Mouse (Mus musculus) neural tube, embryonic 11.5 days (tissue): ENCODE measurements around the gene Patl1. TPM values are rescaled to one million over a fixed set of nuclear protein-coding genes. Genes with fewer than 3 reads are reported as not detected.
"Not testable (repeated sequence)": the region's sequence is repeated elsewhere in the genome, so short reads cannot be mapped to it uniquely, and the experiment has no call there.

Experiments
- ATAC-seq: fragments of 200-750 bp; cut with Nextera tagmentation; 2 replicates; pipeline ENCODE4 v1.8.0; 2017; ENCODE audit warnings: moderate number of reproducible peaks, mild to moderate bottlenecking, moderate TSS enrichment, moderate library complexity; ENCODE audit not compliant: insufficient read depth, low FRiP score, low TSS enrichment
- DNase-seq: peaks from one replicate; pipeline ENCODE4 v3.0.0-alpha.2; 2015; ENCODE audit warnings: low spot score
- H3K27ac ChIP-seq: fragments of 300-500 bp; sonication (generic); 2 replicates; pipeline ENCODE4 v1.5.1; 2014; ENCODE audit warnings: low read depth, mild to moderate bottlenecking, low read length
- H3K27me3 ChIP-seq: fragments of 300-500 bp; sonication (generic); 2 replicates; pipeline ENCODE4 v1.6.1; 2014; ENCODE audit warnings: mild to moderate bottlenecking, low read length, mixed read lengths; ENCODE audit not compliant: control insufficient read depth, insufficient read depth
- H3K36me3 ChIP-seq: fragments of 300-500 bp; sonication (generic); 2 replicates; pipeline ENCODE4 v1.6.1; 2014; ENCODE audit warnings: mild to moderate bottlenecking, low read length, moderate library complexity, mixed read lengths; ENCODE audit not compliant: control insufficient read depth, insufficient read depth
- H3K4me1 ChIP-seq: fragments of 300-500 bp; sonication (generic); 2 replicates; pipeline ENCODE4 v1.6.1; 2014; ENCODE audit warnings: low read length, mixed read lengths; ENCODE audit not compliant: control insufficient read depth, insufficient read depth
- H3K4me2 ChIP-seq: fragments of 300-500 bp; sonication (generic); 2 replicates; pipeline ENCODE4 v1.6.1; 2014; ENCODE audit warnings: low read depth, mild to moderate bottlenecking, moderate library complexity
- H3K4me3 ChIP-seq: fragments of 300-500 bp; sonication (generic); 2 replicates; pipeline ENCODE4 v1.5.1; 2014; ENCODE audit warnings: low read depth, low read length
- H3K9ac ChIP-seq: fragments of 300-500 bp; sonication (generic); 2 replicates; pipeline ENCODE4 v1.6.1; 2014; ENCODE audit warnings: mild to moderate bottlenecking, low read length
- H3K9me3 ChIP-seq: fragments of 300-500 bp; sonication (generic); 2 replicates; pipeline ENCODE4 v1.6.1; 2016; ENCODE audit warnings: low read length; ENCODE audit not compliant: control insufficient read depth
- WGBS: fragments of 180-500 bp; shearing (Covaris S2); extraction: QIAGEN DNeasy Blood & Tissue Kit; methylation state at CpG from one replicate; pipeline ENCODE4 v1.1.7; 2014; 5-methylcytosine and 5-hydroxymethylcytosine counted together
- polyA plus RNA-seq: library from polyadenylated mRNA; unstranded; fragments of >200 nt; fragmentation: Nextera tagmentation; extraction: Ambion mirVana; gene quantifications from 2 replicates; pipeline ENCODE4 v1.2.1, GENCODE M21; 2014

The Patl1 gene
- polyA plus RNA-seq, 1 experiment from 2014 or later: 24.7 TPM

DNA sequence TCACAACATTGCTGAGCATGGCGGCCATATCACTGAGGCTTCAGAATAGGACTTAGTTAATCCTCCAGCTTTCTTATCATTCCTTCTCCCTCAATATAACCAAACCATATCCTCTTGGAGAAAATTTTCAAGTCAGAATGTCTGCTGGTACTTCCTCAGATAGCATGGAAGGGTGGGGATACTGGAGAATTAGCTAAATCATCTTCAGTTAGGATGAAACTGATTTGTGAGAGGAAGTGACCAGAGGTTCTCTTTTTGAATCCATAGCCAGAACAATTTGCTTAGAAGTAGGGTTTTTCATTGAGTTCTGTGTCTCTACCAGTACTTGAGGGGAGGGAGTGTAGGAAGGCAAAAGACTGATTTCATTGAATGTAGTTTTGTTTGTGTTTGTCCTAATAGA is 9.9 kb downstream of the Patl1 start:
- Histone ChIP-seq H3K27ac (no peak overlapping the region), H3K9ac (no peak overlapping the region), H3K4me2 (no peak overlapping the region), H3K36me3 (peaks cover 12% of the 10 kb centered on the region), H3K4me1 (no peaks in the 10 kb centered on the region), H3K9me3 (no peaks in the 10 kb centered on the region), H3K4me3 (no peak overlapping the region), H3K27me3 (no peaks in the 10 kb centered on the region)
- DNase-seq (no peak), ATAC-seq (no peak)
- 86% methylated on average over 1 of the region's 1 CpGs for WGBS

DNA sequence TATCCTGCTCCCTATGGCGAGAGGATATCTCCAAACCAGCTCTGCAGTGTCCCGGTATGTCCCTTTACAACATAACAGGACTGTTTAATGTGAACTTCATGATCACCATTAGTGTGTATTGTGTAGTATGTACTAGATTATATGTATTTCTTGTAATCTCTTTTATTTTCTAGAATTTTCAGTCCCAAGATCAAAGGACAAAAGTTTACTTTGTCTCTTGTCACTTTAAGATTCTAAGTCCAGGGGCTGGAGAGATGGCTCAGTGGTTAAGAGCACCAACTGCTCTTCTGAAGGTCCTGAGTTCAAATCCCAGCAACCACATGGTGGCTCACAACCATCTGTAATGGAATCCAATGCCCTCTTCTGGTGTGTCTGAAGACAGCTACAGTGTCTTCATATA is 10.3 kb downstream of the Patl1 start:
- ATAC-seq, H3K27ac ChIP-seq, DNase-seq, H3K4me1 ChIP-seq, H3K9ac ChIP-seq, H3K9me3 ChIP-seq, H3K4me2 ChIP-seq, H3K27me3 ChIP-seq, H3K4me3 ChIP-seq: not testable (repeated sequence)
- peaks cover 12% of the 10 kb centered on the region for H3K36me3 ChIP-seq
- WGBS: 91% methylated on average over 2 of the region's 2 CpGs

DNA sequence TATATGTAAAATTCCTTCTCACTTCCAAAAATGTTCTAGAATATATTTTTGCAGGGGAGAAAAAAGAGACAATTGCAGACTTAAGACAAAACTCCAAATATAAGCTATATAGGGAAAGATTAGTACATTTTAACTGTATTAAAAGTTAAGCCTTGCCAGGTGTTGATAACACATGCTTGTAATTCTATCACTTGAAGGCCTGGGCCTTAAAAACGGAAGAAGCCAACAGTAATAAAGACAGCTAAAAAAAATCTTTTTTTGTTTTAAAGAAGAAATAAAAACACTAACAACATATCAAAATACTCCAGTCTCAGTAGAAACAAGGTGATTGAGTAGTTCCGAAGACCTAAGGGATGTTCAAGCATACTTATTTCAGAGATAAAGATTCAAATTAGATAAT is 14.2 kb downstream of the Patl1 start:
- Histone ChIP-seq H3K36me3 (peaks cover 11% of the 10 kb centered on the region), H3K27me3 (no peaks in the 10 kb centered on the region), H3K9ac (no peak overlapping the region), H3K4me1 (no peaks in the 10 kb centered on the region), H3K27ac (no peak overlapping the region), H3K4me3 (no peak overlapping the region), H3K9me3 (no peaks in the 10 kb centered on the region), H3K4me2 (no peak overlapping the region)
- WGBS: 86% methylated on average over 2 of the region's 2 CpGs
- DNase-seq: no peak
- no peak for ATAC-seq

- DNase-seq: no peak
- no peak overlapping the region for H3K9ac ChIP-seq
- 94% methylated on average over 4 of the region's 4 CpGs for WGBS
- no peak overlapping the region for H3K4me2 ChIP-seq
- no peak overlapping the region for H3K27ac ChIP-seq
- H3K4me1 ChIP-seq: no peaks in the 10 kb centered on the region
- peaks cover 18% of the 10 kb centered on the region for H3K36me3 ChIP-seq
- ATAC-seq: no peak
- H3K9me3 ChIP-seq: no peaks in the 10 kb centered on the region
- H3K4me3 ChIP-seq: no peak overlapping the region
- H3K27me3 ChIP-seq: no peaks in the 10 kb centered on the region
Measured at GRCm38 (mm10) chr19:11928025-11928748, 16.0 kb downstream of the Patl1 start.

DNA sequence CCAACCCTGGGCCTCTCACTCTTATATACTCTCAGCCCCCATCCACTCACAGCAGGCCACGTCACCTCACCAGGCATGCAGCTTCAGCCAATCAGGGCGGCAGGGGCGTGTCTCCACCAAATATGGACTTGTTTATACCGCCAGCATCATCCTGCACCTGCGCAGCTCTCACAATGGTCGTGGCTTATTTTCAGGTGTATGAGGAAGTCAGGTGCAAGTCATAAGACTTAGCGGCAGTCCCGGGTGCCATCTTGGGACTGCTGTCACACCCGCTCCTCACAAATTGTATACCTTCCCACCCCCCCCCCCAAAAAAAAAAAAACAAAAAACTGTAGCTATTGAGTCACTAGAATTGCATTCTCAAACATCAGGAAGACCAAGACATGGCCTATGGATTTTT is 34.3 kb downstream of the Patl1 start:
- WGBS: 93% methylated on average over 9 of the region's 9 CpGs
- H3K4me3 ChIP-seq, H3K4me1 ChIP-seq, H3K9ac ChIP-seq, ATAC-seq, H3K27me3 ChIP-seq, H3K27ac ChIP-seq, H3K36me3 ChIP-seq, H3K9me3 ChIP-seq, H3K4me2 ChIP-seq, DNase-seq: not testable (repeated sequence)

GRCm38 (mm10) chr19:11949878-11950277 is 37.7 kb downstream of the Patl1 start:
- no peaks in the 10 kb centered on the region for H3K27me3 ChIP-seq
- H3K27ac ChIP-seq: no peak overlapping the region
- H3K9ac ChIP-seq: no peak overlapping the region
- H3K36me3 ChIP-seq: no peaks in the 10 kb centered on the region
- H3K9me3 ChIP-seq: no peaks in the 10 kb centered on the region
- ATAC-seq (no peak), DNase-seq (no peak)
- H3K4me3 ChIP-seq: no peak overlapping the region
- no peak overlapping the region for H3K4me2 ChIP-seq
- H3K4me1 ChIP-seq: no peaks in the 10 kb centered on the region
- WGBS: 67% methylated on average over 1 of the region's 1 CpGs

DNA sequence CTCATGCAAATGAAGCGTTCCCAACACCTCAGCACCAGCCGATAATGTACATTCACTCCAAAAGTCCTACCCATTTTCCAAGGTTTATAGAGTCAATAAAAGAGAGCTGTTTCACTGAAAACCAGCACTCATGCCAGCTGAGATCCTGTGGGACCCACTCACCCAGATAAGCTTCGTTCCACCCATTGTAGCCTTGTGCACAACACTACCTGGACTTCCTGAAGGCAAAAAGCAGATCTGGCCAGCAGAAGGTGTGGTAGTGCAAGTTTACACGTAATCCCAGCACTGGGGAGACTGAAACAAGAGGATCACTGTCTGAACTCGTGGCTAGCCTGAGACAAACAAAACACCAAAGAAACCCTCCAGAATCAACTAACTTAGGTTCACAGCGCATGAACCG is 38.5 kb downstream of the Patl1 start:
- H3K9ac ChIP-seq: no peak overlapping the region
- H3K27me3 ChIP-seq: no peaks in the 10 kb centered on the region
- WGBS: 83% methylated on average over 7 of the region's 7 CpGs
- H3K36me3 ChIP-seq: no peaks in the 10 kb centered on the region
- no peak for DNase-seq
- H3K4me3 ChIP-seq: no peak overlapping the region
- no peak overlapping the region for H3K27ac ChIP-seq
- H3K4me2 ChIP-seq: no peak overlapping the region
- H3K9me3 ChIP-seq: no peaks in the 10 kb centered on the region
- H3K4me1 ChIP-seq: no peaks in the 10 kb centered on the region
- no peak for ATAC-seq

GRCm38 (mm10) chr19:11954206-11954605 is 42.0 kb downstream of the Patl1 start:
- H3K4me1 ChIP-seq: no peaks in the 10 kb centered on the region
- H3K4me3 ChIP-seq: no peak overlapping the region
- ATAC-seq: no peak
- H3K4me2 ChIP-seq: no peak overlapping the region
- no peaks in the 10 kb centered on the region for H3K27me3 ChIP-seq
- no peak for DNase-seq
- no peaks in the 10 kb centered on the region for H3K9me3 ChIP-seq
- no peak overlapping the region for H3K9ac ChIP-seq
- no peak overlapping the region for H3K27ac ChIP-seq
- 57% methylated on average over 6 of the region's 6 CpGs for WGBS
- no peaks in the 10 kb centered on the region for H3K36me3 ChIP-seq

DNA sequence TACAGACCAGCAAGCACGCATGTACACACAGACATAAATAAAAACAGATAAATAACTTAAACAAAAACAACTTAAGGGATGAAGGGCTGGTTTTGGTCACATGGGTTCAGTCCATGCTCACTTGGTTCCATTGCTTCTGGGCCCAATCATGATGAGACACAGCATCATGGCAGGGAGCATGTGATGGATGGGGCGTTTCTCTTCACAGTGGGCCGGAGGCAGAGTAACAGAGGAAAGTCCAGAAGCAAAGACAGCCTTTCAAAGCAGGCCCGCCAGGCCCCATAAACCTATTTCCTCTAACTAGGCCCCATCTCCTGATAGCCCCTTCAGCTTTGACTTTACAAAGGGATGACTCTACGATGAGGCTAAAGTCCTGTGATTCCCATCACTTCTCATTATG is 44.4 kb downstream of the Patl1 start:
- H3K4me2 ChIP-seq: no peak overlapping the region
- no peak for DNase-seq
- no peak overlapping the region for H3K4me3 ChIP-seq
- H3K27me3 ChIP-seq: no peaks in the 10 kb centered on the region
- H3K27ac ChIP-seq: no peak overlapping the region
- 64% methylated on average over 5 of the region's 5 CpGs for WGBS
- no peaks in the 10 kb centered on the region for H3K9me3 ChIP-seq
- ATAC-seq: no peak
- no peaks in the 10 kb centered on the region for H3K36me3 ChIP-seq
- no peak overlapping the region for H3K9ac ChIP-seq
- no peaks in the 10 kb centered on the region for H3K4me1 ChIP-seq
